Mouse (Mus musculus): ENCODE measurements around the gene Acadvl. TPM values are rescaled to one million over a fixed set of nuclear protein-coding genes. Genes with fewer than 3 reads are reported as not detected.
"Not testable (repeated sequence)": the region's sequence is repeated elsewhere in the genome, so short reads cannot be mapped to it uniquely, and the experiment has no call there.

Gene Acadvl
- total RNA-seq, 4 experiments from 2014 or later: 1,233 to 1,415 (median 1,285) TPM

- no peak for DNase-seq (ENCODE audit: low spot score)
Measured at GRCm38 (mm10) chr11:70027397-70027796, 12.2 kb upstream of the Acadvl start.

GRCm38 (mm10) chr11:70026689-70027088 lies 11.5 kb upstream of the Acadvl start:
- no peak for DNase-seq (ENCODE audit: low spot score)

- no peak for DNase-seq (ENCODE audit: low spot score)
Measured at GRCm38 (mm10) chr11:70024151-70024514, 8.9 kb upstream of the Acadvl start.

- DNase-seq (ENCODE audit: low spot score): no peak
Measured at GRCm38 (mm10) chr11:70023481-70024150, 8.4 kb upstream of the Acadvl start.

GRCm38 (mm10) chr11:70021264-70022132 lies 6.3 kb upstream of the Acadvl start:
- DNase-seq (ENCODE audit: low spot score): peak; percentile 93

GRCm38 (mm10) chr11:70020731-70021263 lies 5.6 kb upstream of the Acadvl start:
- DNase-seq (ENCODE audit: low spot score): peak; percentile 83

GRCm38 (mm10) chr11:70020022-70020631 lies 4.9 kb upstream of the Acadvl start:
- DNase-seq (ENCODE audit: low spot score): no peak

- no peak for DNase-seq (ENCODE audit: low spot score)
Measured at GRCm38 (mm10) chr11:70019495-70020021, 4.3 kb upstream of the Acadvl start.

GRCm38 (mm10) chr11:70018131-70018990 lies 3.1 kb upstream of the Acadvl start:
- DNase-seq (ENCODE audit: low spot score): no peak

GRCm38 (mm10) chr11:70017199-70017767 lies 2.1 kb upstream of the Acadvl start:
- no peak for DNase-seq (ENCODE audit: low spot score)

- no peak for DNase-seq (ENCODE audit: low spot score)
Measured at GRCm38 (mm10) chr11:70016669-70017068, 1.5 kb upstream of the Acadvl start, which contains the start of gene Dlg4. Gene Dlg4 (plus strand): TSS chr11:70016942.

- DNase-seq (ENCODE audit: low spot score): not testable (repeated sequence)
Measured at GRCm38 (mm10) chr11:70016177-70016576, 966 bp upstream of the Acadvl start.

GRCm38 (mm10) chr11:70015677-70016076 lies 466 bp upstream of the Acadvl start:
- DNase-seq (ENCODE audit: low spot score): no peak

GRCm38 (mm10) chr11:70014051-70014450 lies 1.2 kb downstream of the Acadvl start:
- DNase-seq (ENCODE audit: low spot score): no peak

- no peak for DNase-seq (ENCODE audit: low spot score)
Measured at GRCm38 (mm10) chr11:70013408-70013807, 1.8 kb downstream of the Acadvl start.

GRCm38 (mm10) chr11:70012931-70013330 lies 2.3 kb downstream of the Acadvl start:
- DNase-seq (ENCODE audit: low spot score): no peak

- no peak for DNase-seq (ENCODE audit: low spot score)
Measured at GRCm38 (mm10) chr11:70010961-70011360, 4.2 kb downstream of the Acadvl start.

GRCm38 (mm10) chr11:70010548-70010947 lies 4.7 kb downstream of the Acadvl start:
- no peak for DNase-seq (ENCODE audit: low spot score)

- no peak for DNase-seq (ENCODE audit: low spot score)
Measured at GRCm38 (mm10) chr11:70010033-70010432, 5.2 kb downstream of the Acadvl start.

- no peak for DNase-seq (ENCODE audit: low spot score)
Measured at GRCm38 (mm10) chr11:70005521-70005920, 9.7 kb downstream of the Acadvl start.

- DNase-seq (ENCODE audit: low spot score): no peak
Measured at GRCm38 (mm10) chr11:70002471-70002870, 12.7 kb downstream of the Acadvl start.

Data from heart, adult 8-10 months (tissue).